Mouse (Mus musculus) liver, embryonic 15.5 days (tissue): ENCODE results near the gene Accsl. TPM values are rescaled to one million over a fixed set of nuclear protein-coding genes. Genes with fewer than 3 reads are reported as not detected.

Experiments
- ATAC-seq: fragments of 200-750 bp; cut with Nextera tagmentation; 2 replicates; pipeline ENCODE4 v1.8.0; 2017; ENCODE audit warnings: moderate number of reproducible peaks, mild to moderate bottlenecking, moderate library complexity; ENCODE audit not compliant: insufficient read depth
- H3K27ac ChIP-seq: fragments of 300-500 bp; sonication (generic); replicated peaks from 2 replicates; pipeline ENCODE4 v1.5.1; 2015; ENCODE audit warnings: mild to moderate bottlenecking, inconsistent platforms
- H3K27me3 ChIP-seq: fragments of 300-500 bp; sonication (generic); 2 replicates; pipeline ENCODE4 v1.6.1; 2015; ENCODE audit warnings: mild to moderate bottlenecking, inconsistent platforms
- H3K36me3 ChIP-seq: fragments of 300-500 bp; sonication (generic); replicated peaks from 2 replicates; pipeline ENCODE4 v1.6.1; 2015; ENCODE audit warnings: moderate library complexity, mild to moderate bottlenecking, inconsistent platforms
- H3K4me1 ChIP-seq: fragments of 300-500 bp; sonication (generic); replicated peaks from 2 replicates; pipeline ENCODE4 v1.6.1; 2015; ENCODE audit warnings: inconsistent platforms
- H3K4me2 ChIP-seq: fragments of 300-500 bp; sonication (generic); 2 replicates; pipeline ENCODE4 v1.6.1; 2015; ENCODE audit warnings: moderate library complexity, mild to moderate bottlenecking, inconsistent platforms
- H3K4me3 ChIP-seq: fragments of 300-500 bp; sonication (generic); replicated peaks from 2 replicates; pipeline ENCODE4 v1.5.1; 2015; ENCODE audit warnings: mild to moderate bottlenecking, inconsistent platforms
- H3K9ac ChIP-seq: fragments of 300-500 bp; sonication (generic); 2 replicates; pipeline ENCODE4 v1.6.1; 2015; ENCODE audit warnings: moderate library complexity, mild to moderate bottlenecking, inconsistent platforms
- H3K9me3 ChIP-seq: fragments of 300-500 bp; sonication (generic); replicated peaks from 2 replicates; pipeline ENCODE4 v1.6.1; 2016; ENCODE audit warnings: inconsistent platforms
- WGBS: fragments of 180-500 bp; shearing (Covaris S2); methylation state at CpG from one replicate; pipeline ENCODE4 v1.1.7; 2015; ENCODE audit warnings: mixed read lengths; ENCODE audit not compliant: insufficient replicate concordance; 5-methylcytosine and 5-hydroxymethylcytosine counted together
- polyA plus RNA-seq: library from polyadenylated mRNA; unstranded; fragments of >200 nt; fragmentation: Nextera tagmentation; extraction: Ambion mirVana; gene quantifications from 2 replicates; pipeline ENCODE4 v1.2.1, GENCODE M21; 2015

Gene Accsl
- polyA plus RNA-seq, 1 experiment from 2014 or later: not detected

- H3K4me1 ChIP-seq: no peaks in the 10 kb centered on the region
- H3K36me3 ChIP-seq: no peaks in the 10 kb centered on the region
- H3K4me3 ChIP-seq: no peak overlapping the region
- no peak overlapping the region for H3K27ac ChIP-seq
- H3K27me3 ChIP-seq: no peaks in the 10 kb centered on the region
- no peak overlapping the region for H3K9ac ChIP-seq
- 68% methylated on average over 8 of the region's 8 CpGs for WGBS
- H3K9me3 ChIP-seq: no peaks in the 10 kb centered on the region
- H3K4me2 ChIP-seq: no peak overlapping the region
- ATAC-seq: no peak
These were observed 21.2 kb upstream of the Accsl start for GRCm38 (mm10) chr2:93890143-93890542.

DNA sequence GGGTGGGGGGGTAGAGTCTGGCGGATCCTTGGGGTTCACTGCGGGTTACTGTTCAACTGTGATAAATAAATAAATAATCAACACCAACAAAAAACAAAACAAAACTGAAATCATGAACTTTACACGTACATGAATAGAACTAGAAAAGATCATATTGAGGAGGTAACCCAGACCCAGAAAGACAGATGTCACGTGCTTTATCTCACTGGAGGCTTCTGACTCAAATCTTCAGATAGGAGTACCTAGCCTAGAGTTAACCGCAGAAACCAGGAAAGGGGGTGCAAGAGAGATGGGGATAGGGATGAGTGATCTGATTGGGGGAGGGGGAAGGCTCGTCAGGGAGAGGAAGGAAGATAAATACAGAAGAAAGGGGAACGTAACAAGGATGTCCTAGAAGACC lies 20.1 kb upstream of the Accsl start:
- no peak for ATAC-seq
- H3K9ac ChIP-seq: no peak overlapping the region
- H3K9me3 ChIP-seq: no peaks in the 10 kb centered on the region
- no peak overlapping the region for H3K4me2 ChIP-seq
- H3K4me3 ChIP-seq: no peak overlapping the region
- H3K36me3 ChIP-seq: no peaks in the 10 kb centered on the region
- H3K27ac ChIP-seq: no peak overlapping the region
- H3K4me1 ChIP-seq: no peaks in the 10 kb centered on the region
- 40% methylated on average over 7 of the region's 7 CpGs for WGBS
- no peaks in the 10 kb centered on the region for H3K27me3 ChIP-seq

- Histone ChIP-seq H3K27me3 (no peaks in the 10 kb centered on the region), H3K4me3 (no peak overlapping the region), H3K36me3 (no peaks in the 10 kb centered on the region), H3K9ac (no peak overlapping the region), H3K4me1 (no peaks in the 10 kb centered on the region), H3K9me3 (no peaks in the 10 kb centered on the region), H3K27ac (no peak overlapping the region), H3K4me2 (no peak overlapping the region)
- 61% methylated on average over 6 of the region's 6 CpGs for WGBS
- no peak for ATAC-seq
These were observed 19.4 kb upstream of the Accsl start for GRCm38 (mm10) chr2:93888366-93888765.

DNA sequence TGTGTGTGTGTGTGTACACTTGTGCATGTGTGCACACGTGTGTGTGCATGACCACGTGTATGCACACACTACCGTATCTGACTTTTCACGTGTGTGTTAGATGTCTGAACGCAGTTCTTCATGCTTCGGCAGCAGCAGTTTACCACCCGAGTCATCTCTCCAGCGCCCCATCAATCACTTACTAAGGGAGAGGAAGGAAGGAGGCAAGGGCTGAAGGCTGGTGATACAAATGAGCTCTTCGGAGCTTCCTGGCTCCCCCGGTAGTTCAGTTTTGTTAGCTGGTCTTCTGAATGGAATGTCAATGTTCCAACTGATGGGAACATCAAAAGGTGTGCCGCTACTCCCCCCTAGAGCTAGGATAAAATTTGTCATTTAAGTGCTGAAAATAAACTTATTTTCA lies 18.3 kb upstream of the Accsl start:
- H3K27me3 ChIP-seq: no peaks in the 10 kb centered on the region
- ATAC-seq: no peak
- no peak overlapping the region for H3K9ac ChIP-seq
- WGBS: 20% methylated on average over 11 of the region's 11 CpGs
- no peaks in the 10 kb centered on the region for H3K9me3 ChIP-seq
- H3K4me2 ChIP-seq: no peak overlapping the region
- H3K4me1 ChIP-seq: no peaks in the 10 kb centered on the region
- H3K36me3 ChIP-seq: no peaks in the 10 kb centered on the region
- H3K4me3 ChIP-seq: no peak overlapping the region
- no peak overlapping the region for H3K27ac ChIP-seq

GRCm38 (mm10) chr2:93886013-93886794 lies 17.2 kb upstream of the Accsl start:
- no peaks in the 10 kb centered on the region for H3K4me1 ChIP-seq
- no peaks in the 10 kb centered on the region for H3K27me3 ChIP-seq
- no peaks in the 10 kb centered on the region for H3K9me3 ChIP-seq
- H3K27ac ChIP-seq: no peak overlapping the region
- no peak overlapping the region for H3K4me3 ChIP-seq
- ATAC-seq: no peak
- H3K4me2 ChIP-seq: no peak overlapping the region
- WGBS: 45% methylated on average over 10 of the region's 10 CpGs
- no peak overlapping the region for H3K9ac ChIP-seq
- no peaks in the 10 kb centered on the region for H3K36me3 ChIP-seq

- 33% methylated on average over 5 of the region's 5 CpGs for WGBS
- ATAC-seq: no peak
These were observed 14.1 kb upstream of the Accsl start for GRCm38 (mm10) chr2:93883066-93883465.

GRCm38 (mm10) chr2:93881640-93882367 lies 12.8 kb upstream of the Accsl start:
- H3K4me1 ChIP-seq: no peaks in the 10 kb centered on the region
- no peak overlapping the region for H3K27ac ChIP-seq
- H3K36me3 ChIP-seq: no peaks in the 10 kb centered on the region
- no peaks in the 10 kb centered on the region for H3K27me3 ChIP-seq
- no peak overlapping the region for H3K9ac ChIP-seq
- H3K4me3 ChIP-seq: no peak overlapping the region
- no peak overlapping the region for H3K4me2 ChIP-seq
- 72% methylated on average over 9 of the region's 9 CpGs for WGBS
- no peaks in the 10 kb centered on the region for H3K9me3 ChIP-seq
- ATAC-seq: no peak

More at GRCm38 (mm10) chr2:93883066-93883465, 14.1 kb upstream of the Accsl start:
- Histone ChIP-seq H3K4me2 (no peak overlapping the region), H3K27me3 (no peaks in the 10 kb centered on the region), H3K9me3 (no peaks in the 10 kb centered on the region), H3K9ac (no peak overlapping the region), H3K27ac (no peak overlapping the region), H3K4me3 (no peak overlapping the region), H3K36me3 (no peaks in the 10 kb centered on the region), H3K4me1 (no peaks in the 10 kb centered on the region)

GRCm38 (mm10) chr2:93880981-93881380 lies 12.0 kb upstream of the Accsl start:
- WGBS: 44% methylated on average over 3 of the region's 3 CpGs
- no peak for ATAC-seq

GRCm38 (mm10) chr2:93880450-93880849 lies 11.5 kb upstream of the Accsl start:
- ATAC-seq: no peak
- Histone ChIP-seq H3K9ac (no peak overlapping the region), H3K4me1 (no peaks in the 10 kb centered on the region), H3K4me2 (no peak overlapping the region), H3K36me3 (no peaks in the 10 kb centered on the region), H3K9me3 (no peaks in the 10 kb centered on the region), H3K27me3 (no peaks in the 10 kb centered on the region), H3K27ac (no peak overlapping the region), H3K4me3 (no peak overlapping the region)
- 61% methylated on average over 8 of the region's 8 CpGs for WGBS

More at GRCm38 (mm10) chr2:93880981-93881380, 12.0 kb upstream of the Accsl start:
- no peak overlapping the region for H3K27ac ChIP-seq
- no peak overlapping the region for H3K4me2 ChIP-seq
- H3K4me1 ChIP-seq: no peaks in the 10 kb centered on the region
- H3K27me3 ChIP-seq: no peaks in the 10 kb centered on the region
- H3K9me3 ChIP-seq: no peaks in the 10 kb centered on the region
- no peaks in the 10 kb centered on the region for H3K36me3 ChIP-seq
- H3K9ac ChIP-seq: no peak overlapping the region
- H3K4me3 ChIP-seq: no peak overlapping the region

DNA sequence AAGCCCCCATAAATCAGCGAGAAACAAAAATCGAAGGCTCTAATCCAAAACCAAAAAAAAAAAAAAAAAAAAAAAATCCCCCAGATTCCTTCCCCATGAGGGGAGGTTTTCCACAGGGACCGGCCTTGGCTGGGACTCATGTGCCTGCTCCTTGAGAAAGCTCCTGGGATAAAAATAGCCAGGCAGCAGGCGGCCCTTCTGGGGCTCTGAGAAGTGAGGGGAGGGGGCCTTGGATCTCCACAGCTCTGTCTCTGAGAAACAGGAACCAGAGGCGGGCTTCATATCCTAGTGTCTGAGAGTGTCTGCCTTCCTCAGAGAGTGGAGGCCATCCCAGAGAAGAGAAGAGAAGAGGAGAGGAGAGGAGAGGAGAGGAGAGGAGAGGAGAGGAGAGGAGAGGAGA lies 8.0 kb upstream of the Accsl start:
- no peak overlapping the region for H3K9ac ChIP-seq
- no peak overlapping the region for H3K4me3 ChIP-seq
- WGBS: 34% methylated on average over 5 of the region's 5 CpGs
- no peaks in the 10 kb centered on the region for H3K9me3 ChIP-seq
- H3K27ac ChIP-seq: no peak overlapping the region
- H3K4me2 ChIP-seq: no peak overlapping the region
- H3K27me3 ChIP-seq: no peaks in the 10 kb centered on the region
- H3K4me1 ChIP-seq: no peaks in the 10 kb centered on the region
- no peak for ATAC-seq
- H3K36me3 ChIP-seq: no peaks in the 10 kb centered on the region

DNA sequence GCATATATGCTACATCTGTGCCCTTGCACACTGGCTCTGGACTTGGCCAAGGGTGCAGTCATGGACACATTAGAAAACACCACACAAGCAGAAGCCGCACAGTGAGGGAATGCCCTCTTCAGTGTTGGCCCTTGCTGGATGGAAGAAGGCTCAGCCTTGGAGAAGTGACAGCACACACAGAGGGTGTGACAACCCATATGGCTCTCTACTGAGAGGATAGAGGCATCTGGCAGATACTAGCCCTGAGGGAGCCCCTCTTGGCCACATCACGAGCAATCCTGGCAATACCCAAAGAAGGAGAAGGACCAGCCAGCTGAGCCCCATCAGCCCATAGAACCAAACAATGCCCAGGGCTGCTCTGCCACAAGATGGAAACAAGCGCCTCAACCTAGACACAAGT lies 5.6 kb upstream of the Accsl start:
- no peak for ATAC-seq
- Histone ChIP-seq H3K27me3 (no peaks in the 10 kb centered on the region), H3K9me3 (no peaks in the 10 kb centered on the region), H3K4me1 (no peaks in the 10 kb centered on the region), H3K4me3 (no peak overlapping the region), H3K36me3 (no peaks in the 10 kb centered on the region), H3K4me2 (no peak overlapping the region), H3K9ac (no peak overlapping the region), H3K27ac (no peak overlapping the region)
- WGBS: 62% methylated on average over 3 of the region's 3 CpGs
